Mouse (Mus musculus) left cerebral cortex, postnatal 4 days (tissue): ENCODE data around the gene Col6a2. TPM values are rescaled to one million over a fixed set of nuclear protein-coding genes. Genes with fewer than 3 reads are reported as not detected.

Experiments used
- DNase-seq: peaks from one replicate; pipeline ENCODE4 v3.0.0-alpha.2; 2022
- intact Hi-C: fragments of 180-260 bp; cut with DNase I; formaldehyde crosslinking; loops from one replicate; pipeline ENCODE4 v1.15.1; 2025
- total RNA-seq, 2 experiments: library from RNA; stranded (reverse); gene quantifications; 2 replicates each; pipeline ENCODE4 v1.2.3; 2021

The Col6a2 gene
- 10 to 100 TPM; 16.7 to 17.4 TPM for total RNA-seq

DNA sequence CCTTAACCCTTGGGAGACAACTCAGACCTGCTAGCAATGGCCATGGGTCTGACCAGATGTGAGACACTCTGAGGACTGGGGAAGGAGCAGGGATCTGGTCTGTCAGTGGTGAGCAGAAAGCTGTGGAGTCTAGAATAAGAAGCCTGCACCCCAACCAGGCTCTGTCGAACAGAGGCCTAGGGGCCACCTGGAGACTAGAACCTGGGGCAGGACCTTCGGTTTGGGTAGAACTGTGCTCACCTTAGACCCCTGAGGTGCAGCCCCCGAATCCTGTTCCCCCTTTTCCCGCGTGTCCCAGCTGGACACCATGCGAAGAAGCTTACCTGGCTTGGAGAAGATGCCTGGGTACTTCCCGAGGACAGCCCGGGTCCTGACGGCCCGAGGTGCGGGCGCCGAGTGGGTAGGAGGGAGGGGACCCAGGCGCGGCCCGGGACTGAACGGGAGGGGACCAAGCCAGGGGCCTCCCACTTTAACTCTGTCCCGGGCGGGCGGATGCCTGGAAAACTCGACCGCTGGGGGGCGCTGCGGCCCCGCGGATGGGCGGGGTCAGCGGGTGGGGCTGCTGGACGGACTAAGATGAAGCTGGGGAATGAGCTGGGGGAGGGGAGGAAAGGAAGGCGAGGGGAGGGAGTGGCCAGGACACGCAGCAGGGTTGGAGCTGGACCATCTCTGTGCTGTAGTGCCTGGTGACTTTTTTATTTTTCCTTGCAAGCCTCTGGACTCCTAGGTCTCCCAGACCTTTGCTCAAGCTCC, at the start of gene Col6a2:
Gene Col6a2, minus strand, starts transcription at position 703 of the 753 bp plus-strand sequence.
- intact Hi-C loops = loop anchor here (5.0 kb wide), 1 partner anchor 99 kb away; no protein-coding TSS in a partner anchor
- DNase-seq = peak; percentile 89

GRCm38 (mm10) chr10:76671939-76672338, 48.5 kb upstream of the Col6a2 start:
- intact Hi-C loops = no loop called here
- no peak for DNase-seq

GRCm38 (mm10) chr10:76668947-76669284, 45.5 kb upstream of the Col6a2 start:
- DNase-seq = peak; percentile 34
- intact Hi-C loops = no loop called here

DNA sequence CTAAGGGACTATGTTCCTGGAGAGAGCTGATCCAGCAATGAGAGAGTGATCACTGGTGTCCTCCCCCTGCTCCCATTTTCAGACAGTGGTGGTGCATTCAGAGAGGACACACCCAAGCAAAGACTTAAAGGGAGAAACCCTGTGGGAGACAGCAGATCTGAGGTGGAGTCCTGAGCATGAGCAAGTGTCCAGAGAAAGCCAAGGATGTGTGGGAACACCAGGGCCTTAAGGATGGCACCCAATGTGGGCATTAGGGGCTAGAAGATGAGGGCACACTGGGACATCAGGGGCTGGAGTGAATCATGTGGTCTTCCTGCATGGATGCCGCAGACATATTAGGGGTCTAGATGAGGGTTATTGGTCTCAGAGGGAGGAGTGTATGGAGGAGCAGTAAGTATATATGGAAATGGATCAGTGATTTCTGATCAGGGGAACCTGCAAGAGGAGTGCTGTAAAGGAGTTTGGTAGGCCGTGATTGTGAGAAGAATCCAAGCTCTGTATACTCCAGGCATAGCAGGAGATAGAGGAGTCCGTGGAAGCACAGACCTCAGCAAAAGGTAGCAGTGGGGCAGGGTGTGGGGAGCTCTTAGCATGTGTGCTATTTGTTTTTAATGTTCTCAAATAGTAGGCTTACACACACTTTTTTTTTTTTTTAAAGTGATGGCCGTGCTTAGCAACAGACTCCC, 45.0 kb upstream of the Col6a2 start:
- no peak for DNase-seq
- intact Hi-C loops = no loop called here

DNA sequence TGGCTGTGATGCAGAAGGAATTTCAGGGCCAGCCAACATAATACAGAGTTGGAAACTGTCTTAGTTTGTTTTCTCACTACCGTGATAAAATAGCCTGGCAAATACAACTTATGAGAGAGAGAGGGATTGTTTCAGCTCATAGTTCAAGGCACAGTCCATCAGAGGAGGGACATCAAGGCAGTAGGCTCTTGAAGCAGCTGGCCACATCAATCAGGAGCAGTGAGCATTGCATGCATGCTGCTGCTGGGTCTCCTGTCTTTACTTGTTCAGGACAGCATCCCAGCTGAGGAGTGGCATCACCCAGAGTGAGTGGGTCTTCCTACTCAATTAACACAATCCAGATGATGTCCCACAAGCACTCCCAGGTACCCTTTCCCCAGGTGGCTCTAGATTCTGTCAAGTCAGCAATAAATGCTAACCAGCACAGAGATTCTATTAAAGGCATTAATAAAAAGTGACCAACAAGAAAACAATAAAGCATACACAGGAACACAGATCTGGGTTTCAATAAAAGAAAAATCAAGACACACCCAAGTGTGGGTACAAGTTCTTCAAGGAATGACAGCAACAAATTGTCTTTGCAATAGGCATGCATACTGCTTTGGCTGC, 43.9 kb upstream of the Col6a2 start:
- no peak for DNase-seq
- intact Hi-C loops = no loop called here

DNA sequence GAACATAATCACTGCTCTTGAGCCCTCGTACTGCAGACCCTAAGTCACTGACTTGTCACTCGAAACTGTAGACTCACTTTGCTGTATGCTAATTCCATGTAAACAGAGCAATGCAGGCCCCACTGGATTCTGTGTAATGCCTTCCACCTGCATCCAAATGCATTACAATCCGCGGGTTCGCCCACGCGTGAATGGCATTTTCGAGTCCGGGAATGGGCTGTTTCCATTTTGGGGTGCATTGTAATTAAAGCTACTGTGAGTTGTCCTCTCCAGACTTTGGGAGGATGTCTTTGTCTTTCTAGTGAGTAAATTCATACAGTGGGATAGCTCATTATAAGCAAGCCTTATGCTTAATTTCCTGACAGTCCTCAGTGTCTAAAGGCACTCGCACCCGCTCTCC, 42.1 kb upstream of the Col6a2 start:
- no peak for DNase-seq
- intact Hi-C loops = no loop called here

- intact Hi-C loops = no loop called here
These were observed 41.0 kb upstream of the Col6a2 start for GRCm38 (mm10) chr10:76664156-76665115.

DNA sequence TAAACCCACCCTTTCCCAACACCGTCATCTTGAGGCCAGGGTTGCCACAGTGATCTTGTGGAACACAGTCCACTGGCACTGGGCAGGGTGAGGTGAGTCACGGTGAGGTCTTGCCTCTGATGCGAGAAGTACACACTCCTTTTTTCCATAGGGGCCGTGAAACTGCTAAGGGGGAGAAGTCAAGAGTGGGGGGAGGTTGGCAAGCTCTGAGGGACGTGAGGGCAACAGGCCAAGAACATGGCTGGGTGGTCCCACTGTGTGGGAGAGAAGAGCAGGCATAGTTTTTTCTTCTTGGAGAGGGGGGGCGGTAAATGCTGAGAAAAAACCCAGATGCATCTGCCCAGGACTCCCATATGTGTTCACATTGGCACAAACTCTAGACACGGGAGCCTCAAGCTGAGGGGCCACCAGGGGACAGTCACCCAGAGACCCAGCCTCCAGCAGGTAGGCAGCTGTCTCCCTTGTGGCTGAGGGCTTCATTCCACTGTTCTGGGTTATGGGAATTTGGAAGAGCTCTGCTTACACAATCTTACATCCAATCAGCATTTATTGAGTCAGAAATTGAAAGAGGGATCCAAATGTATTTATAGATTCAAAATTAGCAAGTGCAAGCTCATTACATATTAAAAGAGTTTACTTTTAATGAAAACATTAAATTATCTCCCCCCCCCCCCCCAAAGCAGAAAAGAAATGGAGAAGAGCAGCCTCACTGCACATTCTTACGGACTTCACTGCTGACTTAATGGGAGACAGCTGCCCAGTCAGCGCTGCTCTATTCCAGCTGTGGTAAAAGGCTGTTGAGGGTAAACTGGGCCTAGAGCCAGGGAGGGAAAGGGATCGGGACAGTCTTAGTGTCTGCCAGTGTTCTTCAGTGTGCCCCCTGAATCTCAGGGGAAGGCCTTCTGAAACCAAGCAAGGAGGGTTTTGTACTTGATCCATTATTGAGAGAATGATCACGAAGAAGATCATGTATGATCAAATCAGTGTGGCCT, 30.2 kb upstream of the Col6a2 start:
- peak; percentile 28 for DNase-seq
- intact Hi-C loops = no loop called here

More at GRCm38 (mm10) chr10:76664156-76665115, 41.0 kb upstream of the Col6a2 start:
- peak; percentile 62 for DNase-seq

GRCm38 (mm10) chr10:76650662-76651342, 27.4 kb upstream of the Col6a2 start:
- DNase-seq = no peak

DNA sequence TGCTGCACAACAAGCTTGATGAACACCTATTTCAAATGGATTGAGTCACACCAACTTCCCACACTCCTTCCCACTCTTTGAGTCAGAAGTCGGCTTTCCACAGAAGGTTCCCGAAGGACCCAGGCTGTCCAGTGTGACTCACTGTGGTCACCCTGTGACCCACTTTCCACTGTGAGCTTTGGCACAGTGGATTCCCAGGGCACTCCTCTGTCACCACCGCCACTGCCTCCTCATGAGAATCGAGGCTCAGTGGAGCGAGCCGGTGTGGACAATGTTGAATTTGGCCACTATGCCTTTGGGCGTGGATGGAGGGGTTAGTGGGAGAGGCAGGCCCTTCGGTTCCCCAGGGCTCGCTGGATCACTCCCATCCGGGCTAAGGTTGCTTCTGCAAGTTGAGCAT, 25.3 kb upstream of the Col6a2 start:
- DNase-seq = no peak
- intact Hi-C loops = no loop called here

More at GRCm38 (mm10) chr10:76650662-76651342, 27.4 kb upstream of the Col6a2 start:
- intact Hi-C loops = no loop called here

- intact Hi-C loops = no loop called here
- no peak for DNase-seq
These were observed 24.0 kb upstream of the Col6a2 start for GRCm38 (mm10) chr10:76647390-76647789.

DNA sequence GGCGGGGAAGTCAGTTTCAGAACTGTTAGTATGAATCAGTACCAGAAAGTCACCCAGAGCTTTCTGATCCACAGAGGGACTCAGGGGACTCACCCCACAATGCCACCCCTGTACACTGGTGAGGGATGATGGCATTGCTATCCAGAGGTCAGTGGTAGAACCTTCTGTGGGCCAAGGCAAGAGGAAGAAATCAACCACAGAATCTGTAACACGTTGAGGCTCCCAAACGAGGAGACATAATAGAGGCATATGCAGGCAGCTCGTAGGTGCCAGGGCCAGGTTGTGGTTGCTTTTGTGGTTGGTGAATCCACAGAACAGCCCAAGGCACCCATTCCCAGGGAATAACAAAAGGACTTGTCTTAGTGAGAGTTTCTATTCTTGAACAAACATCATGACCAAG, 22.3 kb upstream of the Col6a2 start:
- DNase-seq = no peak
- intact Hi-C loops = no loop called here

DNA sequence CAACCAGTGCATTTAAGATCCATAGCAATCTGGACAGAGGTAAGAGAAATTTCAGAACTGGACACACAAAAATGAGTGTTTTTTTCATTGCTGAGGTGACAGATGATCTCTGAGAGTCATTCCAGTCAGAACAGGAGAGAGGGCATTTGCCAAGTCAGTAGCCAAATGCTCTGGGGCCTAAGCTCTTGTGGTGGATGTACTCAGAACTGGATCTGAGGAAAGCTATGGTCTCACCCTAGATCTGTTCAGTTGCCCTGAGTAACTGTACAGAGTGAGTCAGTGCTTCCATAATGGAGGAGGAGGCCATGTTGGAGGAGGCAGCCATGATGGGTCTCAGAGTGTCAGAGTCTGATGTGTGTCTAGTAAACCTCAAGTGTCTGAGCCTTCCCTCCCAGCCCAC, 21.6 kb upstream of the Col6a2 start:
- DNase-seq = no peak
- intact Hi-C loops = no loop called here

DNA sequence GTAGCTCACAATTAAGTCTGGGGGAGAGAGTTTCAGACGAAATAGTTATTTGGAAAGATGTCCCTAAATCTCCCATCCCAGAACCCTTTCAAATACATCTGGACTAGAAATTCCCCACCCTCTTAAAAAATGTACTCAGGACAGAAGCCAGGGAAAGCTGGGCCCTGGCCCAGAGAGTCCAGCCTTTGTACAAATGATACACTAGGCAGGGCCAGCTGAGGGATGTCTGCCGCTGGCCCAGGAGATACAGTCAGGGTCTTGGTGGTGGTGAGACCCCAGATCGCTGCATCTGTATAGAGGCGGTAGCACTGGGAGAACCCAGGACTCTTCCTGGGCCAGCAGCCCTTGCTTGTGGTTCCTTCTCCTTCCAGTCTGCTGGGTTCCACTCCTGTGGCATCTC, 20.6 kb upstream of the Col6a2 start:
- no peak for DNase-seq
- intact Hi-C loops = no loop called here

DNA sequence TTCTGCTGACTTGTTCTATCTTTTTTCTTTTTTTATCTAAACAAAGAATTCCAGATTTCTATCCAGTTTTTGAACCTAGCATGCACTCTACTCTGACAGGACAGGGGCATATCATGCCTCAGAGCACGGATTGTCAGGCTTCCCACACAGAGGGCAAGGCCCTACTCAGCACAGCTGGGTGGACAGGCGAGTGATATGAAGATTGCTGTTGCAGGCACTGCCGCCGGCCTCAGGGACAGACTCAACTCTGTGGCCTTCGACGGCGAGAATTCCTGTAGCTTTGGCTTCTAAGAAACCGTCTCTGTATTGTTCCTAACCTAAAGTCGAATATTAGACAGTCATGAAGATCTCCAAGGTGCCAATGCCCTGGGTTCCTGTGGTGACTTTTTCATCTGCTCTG, 20.0 kb upstream of the Col6a2 start:
- intact Hi-C loops = no loop called here
- no peak for DNase-seq

GRCm38 (mm10) chr10:76642628-76643434, 19.4 kb upstream of the Col6a2 start:
- DNase-seq = no peak

DNA sequence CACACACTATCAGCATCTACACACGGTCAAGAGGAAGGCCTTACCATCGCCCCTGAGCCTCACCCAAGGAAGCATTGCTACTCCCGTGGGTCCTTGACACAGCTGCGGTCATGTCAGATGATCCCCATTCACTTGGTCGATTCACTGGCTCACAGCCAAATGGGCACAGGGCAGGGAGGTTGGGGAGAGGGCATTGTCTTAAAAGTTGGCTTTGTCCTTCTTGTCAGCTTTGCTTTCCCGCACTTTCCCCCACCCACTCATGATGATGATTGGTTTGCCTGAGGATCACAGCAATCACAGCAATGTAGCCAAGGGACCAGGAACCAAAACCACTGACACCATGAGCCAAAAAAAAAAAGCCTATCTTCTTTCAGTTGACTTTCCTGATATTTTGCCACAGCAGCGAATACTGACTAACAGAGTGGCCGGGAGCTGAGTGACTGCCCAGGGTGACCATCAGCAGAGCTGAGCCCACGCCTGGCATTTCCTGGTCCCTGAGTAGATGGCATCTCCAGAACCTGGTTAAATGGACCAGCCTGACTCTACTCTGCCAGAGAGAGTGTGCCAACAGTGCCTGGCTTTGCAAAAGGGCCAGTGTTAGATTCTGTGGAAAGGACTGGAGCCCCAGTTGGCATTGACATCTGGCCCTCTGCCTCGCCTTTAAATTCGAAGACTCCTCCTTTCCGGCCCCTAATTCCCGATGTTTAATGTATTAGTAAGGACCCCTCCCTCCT, 18.6 kb upstream of the Col6a2 start:
- intact Hi-C loops = no loop called here
- no peak for DNase-seq

More at GRCm38 (mm10) chr10:76642628-76643434, 19.4 kb upstream of the Col6a2 start:
- intact Hi-C loops = no loop called here
